Mouse (Mus musculus) lung, adult 2 months (tissue): ENCODE data around the gene Gm20388.

Experiments used
- CTCF ChIP-seq: fragments of 200-500 bp; IDR thresholded peaks from 2 replicates; pipeline ENCODE4 v1.5.1; 2011; ENCODE audit warnings: mild to moderate bottlenecking, low read length, control low read depth; ENCODE audit not compliant: insufficient read depth
- POLR2A ChIP-seq: fragments of 200-500 bp; IDR thresholded peaks from 2 replicates; pipeline ENCODE4 v1.6.1; 2011; ENCODE audit warnings: low read depth, mild to moderate bottlenecking, control low read depth, low read length, borderline replicate concordance; ENCODE audit errors: extremely low read depth

GRCm38 (mm10) chr8:124264032-124264431 lies 4353.4 kb downstream of the Gm20388 start:
- TF ChIP-seq POLR2A (no peak), CTCF (no peak)
